Mouse (Mus musculus): ENCODE measurements around the gene Kalrn.
"Not testable (repeated sequence)": the region's sequence is repeated elsewhere in the genome, so short reads cannot be mapped to it uniquely, and the experiment has no call there.

The Kalrn gene

GRCm38 (mm10) chr16:34110840-34111625, 462.3 kb downstream of the Kalrn start:
- DNase-seq (ENCODE audit: low spot score), result no peak

GRCm38 (mm10) chr16:34104427-34104826, 468.9 kb downstream of the Kalrn start:
- DNase-seq (ENCODE audit: low spot score), result no peak

DNA sequence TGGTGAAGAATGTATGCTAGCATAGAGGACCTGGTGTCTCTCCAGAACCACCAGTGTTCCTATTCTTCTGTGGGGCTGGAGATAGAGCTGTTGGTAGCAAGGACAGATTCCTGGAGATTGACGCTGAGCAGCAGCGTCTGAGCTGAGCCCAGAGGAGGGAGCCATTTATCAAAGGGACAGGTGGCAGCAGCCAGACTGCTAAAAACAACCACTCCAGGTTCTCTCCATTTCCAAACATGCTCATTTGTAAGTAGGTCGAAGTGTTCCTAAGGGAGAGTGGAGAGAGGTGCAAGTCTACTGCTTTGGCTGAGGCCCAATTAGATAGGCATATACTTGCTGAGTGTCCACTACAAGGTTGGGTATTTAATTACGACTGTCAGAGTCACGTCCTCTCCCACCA, 470.6 kb downstream of the Kalrn start:
- DNase-seq (ENCODE audit: low spot score), result no peak

DNA sequence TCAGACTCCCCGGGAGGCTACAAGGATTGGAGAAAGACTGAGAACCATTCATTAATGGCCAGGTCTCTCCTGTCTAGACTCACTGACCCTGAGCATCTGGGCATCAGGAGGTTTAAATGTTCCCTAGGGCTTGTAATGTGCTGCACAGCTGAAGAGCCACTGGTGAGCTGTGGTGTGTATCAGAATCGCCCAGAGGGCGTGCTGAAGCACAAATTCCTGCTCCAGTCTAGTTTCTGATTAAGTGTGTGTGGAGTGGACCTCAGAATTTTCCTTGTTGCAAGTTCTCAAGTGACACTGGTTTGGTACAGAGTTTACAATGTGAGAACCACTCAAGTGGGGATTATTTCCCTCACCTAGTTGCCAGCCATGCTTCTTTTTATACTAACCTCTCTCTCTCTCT, 473.5 kb downstream of the Kalrn start:
- no peak for DNase-seq (ENCODE audit: low spot score)

- DNase-seq (ENCODE audit: low spot score), result peak; percentile 72
These were observed 477.7 kb downstream of the Kalrn start for GRCm38 (mm10) chr16:34095548-34096141.

DNA sequence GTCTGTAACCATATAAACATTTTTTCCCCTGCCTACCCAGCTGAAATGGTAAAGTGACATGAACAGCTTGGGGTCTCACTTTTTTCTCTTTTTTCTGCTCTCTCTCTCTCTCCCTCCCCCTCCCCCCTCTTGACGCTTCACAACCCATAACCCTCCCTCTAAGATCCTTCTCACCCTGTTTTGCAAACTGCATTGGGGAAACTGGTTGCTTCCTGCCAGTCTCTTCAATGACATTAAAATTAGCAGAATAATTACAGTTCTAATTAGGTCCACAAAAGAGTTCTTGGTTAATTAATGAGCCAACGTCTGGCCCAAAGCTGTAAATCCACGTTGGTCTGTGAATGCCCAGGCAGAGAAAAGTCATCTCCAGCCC, 478.3 kb downstream of the Kalrn start:
- DNase-seq (ENCODE audit: low spot score), result no peak

DNA sequence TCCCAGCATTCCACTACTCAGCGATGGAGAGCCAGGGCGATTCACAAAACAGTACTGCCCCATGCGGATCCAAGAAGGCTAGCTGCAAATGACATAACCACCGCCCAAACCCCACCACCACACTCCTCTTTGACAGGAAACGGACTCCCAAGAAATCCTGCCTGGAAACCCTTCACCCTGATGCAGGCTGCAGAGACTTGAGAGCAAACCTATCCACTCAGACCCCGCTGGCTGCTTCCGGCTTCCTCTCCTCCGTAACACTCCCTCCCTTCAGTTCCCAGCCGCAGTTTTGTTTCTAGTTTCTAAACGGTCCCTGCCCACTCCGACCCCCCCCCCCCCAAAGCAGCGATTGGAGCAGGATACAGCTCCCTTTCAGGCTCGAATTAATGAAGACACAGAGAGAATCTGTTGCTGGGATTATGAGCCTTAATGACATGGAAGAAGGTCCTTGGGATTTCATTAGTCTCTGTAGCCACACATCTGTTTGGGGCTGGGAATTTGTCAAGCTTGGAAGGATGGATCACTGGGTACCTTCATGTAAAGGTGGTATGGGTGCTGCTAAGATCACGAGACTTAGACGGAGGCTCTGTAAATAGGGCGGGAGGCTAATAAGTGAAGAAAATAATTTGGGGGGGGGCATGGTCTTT, 478.8 kb downstream of the Kalrn start:
- peak; percentile 21 for DNase-seq (ENCODE audit: low spot score)

GRCm38 (mm10) chr16:34093734-34094445, 479.4 kb downstream of the Kalrn start:
- DNase-seq (ENCODE audit: low spot score), result no peak

DNA sequence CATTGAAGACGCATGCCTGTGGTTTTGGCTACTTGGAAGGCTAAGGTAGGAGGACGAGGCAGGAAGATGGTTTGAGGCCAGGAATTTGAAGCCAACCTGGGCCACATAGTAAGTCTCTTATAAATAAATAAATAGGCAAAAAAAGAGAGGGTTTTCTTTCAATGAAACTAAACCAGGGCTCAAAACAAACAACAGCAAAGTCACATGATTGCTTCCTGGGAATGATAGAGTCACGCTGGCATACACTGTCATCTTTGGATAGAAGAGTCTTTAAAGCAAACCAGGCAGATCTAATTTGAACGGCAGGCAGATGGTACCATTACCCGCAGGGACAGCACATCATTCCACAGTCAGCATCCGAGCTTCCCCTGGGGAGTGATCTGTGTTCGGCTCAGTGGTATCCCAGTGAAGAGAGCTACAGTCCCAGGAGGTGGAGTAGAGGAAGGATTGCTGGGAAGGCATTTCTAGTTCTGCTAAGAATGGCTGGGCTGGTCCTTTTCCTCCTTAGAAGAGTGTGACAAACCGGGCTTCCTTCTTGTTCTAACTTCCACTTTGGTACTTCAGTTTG, 483.7 kb downstream of the Kalrn start:
- no peak for DNase-seq (ENCODE audit: low spot score)

DNA sequence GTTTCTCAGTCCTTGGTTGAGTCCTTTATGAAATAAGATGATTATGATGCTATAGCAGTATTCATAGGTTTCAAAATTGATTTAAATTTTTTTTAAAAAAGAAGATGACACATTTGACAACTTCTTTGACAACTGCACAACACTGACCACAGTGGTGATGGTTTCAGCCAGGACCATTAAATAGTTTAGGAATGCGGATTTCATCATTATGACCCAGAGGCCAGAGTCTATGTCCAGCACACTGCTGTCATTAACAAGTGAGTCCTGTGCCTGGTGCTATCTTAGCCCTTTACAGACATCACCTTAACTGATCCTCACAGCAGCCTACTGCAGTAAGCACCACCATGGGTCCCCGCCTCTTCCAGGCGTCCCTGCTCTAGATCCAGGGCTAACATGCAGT, 484.3 kb downstream of the Kalrn start:
- no peak for DNase-seq (ENCODE audit: low spot score)

DNA sequence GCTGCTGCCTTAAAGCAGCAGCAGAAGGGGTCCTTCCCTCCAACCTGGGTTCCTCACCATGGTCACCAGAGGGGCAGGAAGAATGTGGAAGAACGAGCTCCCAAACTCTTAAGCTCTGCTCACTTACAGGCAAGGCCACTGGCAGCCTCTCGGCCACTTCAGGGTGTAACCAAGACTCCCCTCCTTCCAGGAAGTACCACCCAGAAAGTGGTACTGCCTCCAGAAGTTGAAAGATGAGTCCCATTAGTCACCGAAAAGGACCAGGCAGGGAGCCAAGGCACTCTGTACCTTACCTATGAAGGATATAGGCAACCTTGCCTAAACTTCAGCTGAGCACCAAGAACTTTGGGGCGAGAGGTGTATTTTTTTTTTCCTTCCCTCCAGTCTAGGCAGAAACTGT, 485.0 kb downstream of the Kalrn start:
- no peak for DNase-seq (ENCODE audit: low spot score)

DNA sequence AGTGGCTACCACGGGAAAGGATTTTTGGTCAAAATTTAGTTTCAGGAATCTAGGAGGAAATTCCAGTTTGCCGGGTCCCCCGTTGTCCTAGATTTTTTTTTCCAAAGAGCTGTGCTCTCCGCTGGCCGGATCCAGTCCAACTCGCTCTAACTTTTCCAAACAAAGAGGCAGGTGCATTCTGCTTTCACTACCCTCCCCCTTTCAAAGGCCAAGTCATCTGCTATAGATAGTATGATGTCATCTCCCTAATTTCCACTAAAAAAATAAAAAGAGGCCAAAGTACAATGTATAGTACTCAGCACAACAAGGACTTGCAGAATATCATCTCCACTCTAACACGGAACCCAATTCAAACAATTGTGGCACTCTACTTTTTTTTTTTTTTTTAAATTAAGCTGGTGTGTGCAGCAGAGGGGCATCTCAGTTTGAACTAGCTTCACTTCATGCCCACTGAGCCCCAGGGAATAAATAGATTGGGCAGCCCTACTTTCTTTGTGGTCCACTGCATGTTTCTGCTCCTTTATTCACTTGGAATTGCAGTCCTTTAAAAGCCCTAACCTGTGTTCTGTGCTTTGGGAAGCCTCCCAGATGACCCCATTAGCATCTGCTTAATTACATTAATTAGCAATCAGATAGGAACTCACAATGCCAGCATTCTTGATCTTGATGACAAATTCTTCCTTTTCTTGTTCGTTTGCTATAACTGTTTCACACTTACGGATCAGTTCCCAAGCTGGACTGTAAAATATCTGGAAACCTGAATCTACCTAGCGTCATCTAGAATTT, 489.0 kb downstream of the Kalrn start:
- DNase-seq (ENCODE audit: low spot score), result no peak

- no peak for DNase-seq (ENCODE audit: low spot score)
These were observed 490.6 kb downstream of the Kalrn start for GRCm38 (mm10) chr16:34082494-34083469.

GRCm38 (mm10) chr16:34081683-34082438, 491.5 kb downstream of the Kalrn start:
- no peak for DNase-seq (ENCODE audit: low spot score)

DNA sequence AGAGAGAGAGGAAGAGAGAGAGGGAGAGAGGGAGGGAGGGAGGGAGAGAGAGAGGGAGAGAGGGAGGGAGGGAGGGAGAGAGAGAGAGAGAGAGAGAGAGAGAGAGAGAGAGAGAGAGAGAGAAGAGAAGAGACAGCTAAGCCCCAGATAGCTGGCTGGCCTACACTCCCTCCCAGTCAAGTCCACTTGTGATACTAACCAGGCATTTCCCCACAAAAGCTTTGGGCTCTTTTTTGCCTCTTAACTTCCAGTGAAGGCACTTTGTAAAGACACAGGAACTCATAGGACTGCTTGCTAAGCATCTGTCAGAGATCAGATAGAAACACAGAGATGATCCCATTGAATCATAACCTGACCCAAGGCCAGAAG, 492.0 kb downstream of the Kalrn start:
- DNase-seq (ENCODE audit: low spot score), result not testable (repeated sequence)

- DNase-seq (ENCODE audit: low spot score), result no peak
These were observed 492.5 kb downstream of the Kalrn start for GRCm38 (mm10) chr16:34080818-34081217.

DNA sequence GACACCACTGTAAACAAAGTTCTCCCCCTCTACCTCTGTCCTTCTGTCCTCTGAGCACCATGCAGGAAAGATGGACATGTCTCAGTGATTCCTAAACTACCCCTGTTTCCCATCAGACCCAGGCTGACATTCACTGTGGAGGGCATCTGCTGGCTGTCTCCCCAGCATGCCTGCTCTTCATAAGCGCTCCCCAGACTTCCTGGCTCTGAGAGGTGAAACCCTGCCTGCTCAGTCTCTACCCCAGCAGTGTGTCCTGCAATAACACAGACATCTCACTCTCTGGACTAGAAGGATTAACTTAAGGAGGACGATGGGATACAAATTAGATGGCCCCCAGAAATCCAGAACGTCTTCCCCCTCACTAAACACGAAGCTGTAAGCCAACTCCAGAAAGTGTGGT, 493.8 kb downstream of the Kalrn start:
- DNase-seq (ENCODE audit: low spot score), result no peak

GRCm38 (mm10) chr16:34078732-34079131, 494.6 kb downstream of the Kalrn start:
- no peak for DNase-seq (ENCODE audit: low spot score)

DNA sequence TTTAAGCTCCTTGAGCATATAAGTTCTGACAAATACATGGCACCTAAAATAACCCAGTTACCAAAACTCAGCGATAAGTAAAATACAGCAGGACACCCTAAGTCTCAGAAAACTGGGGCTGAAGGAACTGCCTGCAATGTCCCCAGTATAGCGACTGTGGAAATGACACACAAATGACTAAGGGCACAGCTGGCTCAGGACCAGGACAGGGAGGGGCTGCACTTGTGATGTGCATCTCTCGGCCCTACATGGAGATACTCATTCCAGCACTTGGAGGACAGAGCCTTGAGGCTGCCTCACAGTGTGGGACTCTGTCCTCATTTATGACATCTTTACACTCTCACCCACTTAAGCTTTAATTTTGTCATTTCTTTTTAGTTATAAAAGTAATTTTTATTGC, 497.2 kb downstream of the Kalrn start:
- no peak for DNase-seq (ENCODE audit: low spot score)

GRCm38 (mm10) chr16:34073930-34074329, 499.4 kb downstream of the Kalrn start:
- no peak for DNase-seq (ENCODE audit: low spot score)

Data from ovary, postnatal 36 days (tissue).